In the genomic region with DNA sequence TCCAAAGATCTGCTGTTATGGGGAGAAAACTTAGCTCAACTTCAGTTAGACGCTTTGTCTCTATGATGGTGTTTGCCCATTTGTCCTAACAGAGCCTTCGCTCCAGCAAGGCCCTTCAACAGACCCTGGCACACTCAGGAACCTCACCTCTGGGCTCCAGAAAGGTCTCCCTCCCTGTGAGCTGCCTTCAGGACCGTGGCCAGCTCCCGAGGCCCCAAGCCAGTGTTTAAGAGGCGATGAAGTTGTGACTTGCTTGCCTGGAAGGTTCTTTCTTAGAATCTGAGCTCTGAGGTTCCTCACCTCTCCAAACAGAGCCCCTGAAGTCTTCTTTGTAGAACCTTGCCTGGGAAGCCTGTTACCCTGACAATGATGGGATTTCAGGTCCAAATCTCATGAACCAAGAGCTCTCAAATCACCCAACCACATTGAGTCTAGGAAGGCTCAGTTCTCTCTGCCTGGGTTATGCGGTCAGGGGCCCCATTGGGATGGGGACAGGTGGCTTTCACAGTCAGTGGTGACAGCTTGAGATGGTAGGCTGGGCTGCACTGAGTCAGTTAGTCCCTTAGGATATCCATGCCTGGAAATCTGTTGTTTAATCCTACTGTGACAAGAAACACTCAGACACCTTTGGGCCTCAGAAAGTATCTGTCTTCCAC, we compare ENCODE assay signal across 7 mouse cellular contexts. TPM values are rescaled to one million over a fixed set of nuclear protein-coding genes. Genes with fewer than 3 reads are reported as not detected.
DNase-seq lines count a peak whose midpoint lies in the region; ATAC-seq and TF ChIP-seq lines count a peak whose summit lies in the region.

No protein-coding gene starts in this region.

- H3K9ac ChIP-seq in lung, embryonic 14.5 days, result no peak overlapping the region
- H3K9ac ChIP-seq in forebrain, embryonic 15.5 days (replicated peaks), result no peak overlapping the region; the same call in none of the 2 replicates
- peak overlapping the region; percentile 45; the same call in 1 of the 2 replicates for H3K9ac ChIP-seq in midbrain, embryonic 16.5 days (ENCODE audit: low read depth, low read length)

- peaks cover 28% of the 10 kb centered on the region for H3K27me3 ChIP-seq in lung, embryonic 14.5 days (ENCODE audit: insufficient read depth, low read length)
- no peaks in the 10 kb centered on the region for H3K27me3 ChIP-seq in forebrain, embryonic 15.5 days
- H3K27me3 ChIP-seq in midbrain, embryonic 16.5 days (ENCODE audit: control insufficient read depth, insufficient read depth, low read depth, low read length), result no peaks in the 10 kb centered on the region

- WGBS in lung, embryonic 14.5 days, result 31% methylated on average over 6 of the region's 6 CpGs
- 46% methylated on average over 6 of the region's 6 CpGs for WGBS in forebrain, embryonic 15.5 days
- WGBS in midbrain, embryonic 16.5 days, result 42% methylated on average over 6 of the region's 6 CpGs

- no peak for TF ChIP-seq CTCF in lung, embryonic 14.5 days (IDR thresholded peaks at IDR 0.05; ENCODE audit: low read depth)

- no peaks in the 10 kb centered on the region for H3K4me1 ChIP-seq in lung, embryonic 14.5 days (ENCODE audit: insufficient read depth)
- H3K4me1 ChIP-seq in forebrain, embryonic 15.5 days, result peaks cover 37% of the 10 kb centered on the region
- H3K4me1 ChIP-seq in midbrain, embryonic 16.5 days (ENCODE audit: control insufficient read depth, insufficient read depth, low read length), result peaks cover 40% of the 10 kb centered on the region

- no peaks in the 10 kb centered on the region for H3K9me3 ChIP-seq in lung, embryonic 14.5 days (ENCODE audit: low read depth, low read length)
- H3K9me3 ChIP-seq in forebrain, embryonic 15.5 days, result no peaks in the 10 kb centered on the region
- H3K9me3 ChIP-seq in midbrain, embryonic 16.5 days (replicated peaks; ENCODE audit: control insufficient read depth, low read length, poor library complexity, severe bottlenecking), result no peaks in the 10 kb centered on the region

- peak; percentile 80 for DNase-seq in lung, embryonic 14.5 days
- DNase-seq in lung, postnatal 25 days (ENCODE audit: low spot score), result no peak
- DNase-seq in adrenal gland, postnatal 36 days, result peak; percentile 56 to 76
- DNase-seq in right cerebral cortex, postnatal 14 days, result no peak
- DNase-seq in thymus, postnatal 25 days, result no peak

- no peak overlapping the region for H3K4me3 ChIP-seq in lung, embryonic 14.5 days (ENCODE audit: low read depth, low read length)
- peak overlapping the region; percentile 89 for H3K4me3 ChIP-seq in forebrain, embryonic 15.5 days
- peak overlapping the region; percentile 88 for H3K4me3 ChIP-seq in midbrain, embryonic 16.5 days (ENCODE audit: low read depth, low read length)

- no peaks in the 10 kb centered on the region for H3K36me3 ChIP-seq in lung, embryonic 14.5 days (ENCODE audit: insufficient read depth)
- H3K36me3 ChIP-seq in forebrain, embryonic 15.5 days, result no peaks in the 10 kb centered on the region
- H3K36me3 ChIP-seq in midbrain, embryonic 16.5 days (ENCODE audit: control insufficient read depth, insufficient read depth, low read length), result no peaks in the 10 kb centered on the region

- H3K4me2 ChIP-seq in lung, embryonic 14.5 days, result no peak overlapping the region
- H3K4me2 ChIP-seq in forebrain, embryonic 15.5 days (replicated peaks), result peak overlapping the region; percentile 77
- H3K4me2 ChIP-seq in midbrain, embryonic 16.5 days (ENCODE audit: low read length), result peak overlapping the region; percentile 87

- H3K27ac ChIP-seq in lung, embryonic 14.5 days (ENCODE audit: low read depth), result no peak overlapping the region
- no peak overlapping the region for H3K27ac ChIP-seq in forebrain, embryonic 15.5 days (replicated peaks)
- no peak overlapping the region; the same call in 1 of the 2 replicates for H3K27ac ChIP-seq in midbrain, embryonic 16.5 days (ENCODE audit: low read length)

- ATAC-seq in lung, embryonic 14.5 days (ENCODE audit: insufficient read depth), result no peak
- no peak for ATAC-seq in forebrain, embryonic 15.5 days (replicated peaks)
- ATAC-seq in midbrain, embryonic 16.5 days, result no peak

RNA-seq across cellular contexts. Expression of gene Olfm1, which starts 2.3 kb away (rescaled TPM):
- 14.4 and 16.1 TPM in 2 replicates for polyA plus RNA-seq in lung, embryonic 14.5 days (2014; fragmentation: Nextera tagmentation; extraction: Ambion mirVana)
- total RNA-seq in adrenal gland, postnatal 36 days (2021), result 10 to 100 TPM; 34.4 to 40.5 TPM
- polyA plus RNA-seq in forebrain, embryonic 15.5 days (2015; fragmentation: Nextera tagmentation; extraction: Ambion mirVana), result 225 and 234 TPM in 2 replicates
- 340 and 355 TPM in 2 replicates for polyA plus RNA-seq in midbrain, embryonic 16.5 days (2015; fragmentation: Nextera tagmentation; extraction: Ambion mirVana)

Comparison
In these comparisons a context has a peak if more than half of its experiments do, and no peak if none do; other contexts are left out.
1. DNase-seq: peak in lung, embryonic 14.5 days (single experiment) and adrenal gland, postnatal 36 days (2 of 2); none in lung, postnatal 25 days (single experiment), right cerebral cortex, postnatal 14 days (single experiment) and thymus, postnatal 25 days (single experiment).
2. RNA of gene Olfm1, which starts 2.3 kb away (polyA plus RNA-seq): 340 to 355 TPM in midbrain, embryonic 16.5 days and 225 to 234 TPM in forebrain, embryonic 15.5 days; 14.4 to 16.1 TPM in lung, embryonic 14.5 days; every median in the first group is over 10 times any median in the second.